Mouse (Mus musculus) intestine, embryonic 16.5 days (tissue): Measurements from ENCODE around the gene Mvb12b. TPM values are rescaled to one million over a fixed set of nuclear protein-coding genes. Genes with fewer than 3 reads are reported as not detected.
A peak's percentile ranks its signal among the peaks of the same experiment; 100 is the strongest.

Source experiments
- ATAC-seq: fragments of 200-750 bp; cut with Nextera tagmentation; 2 replicates; pipeline ENCODE4 v1.8.0; 2017; ENCODE audit warnings: moderate TSS enrichment, moderate library complexity
- H3K27ac ChIP-seq: fragments of 300-500 bp; sonication (generic); 2 replicates; pipeline ENCODE4 v1.5.1; 2014; ENCODE audit warnings: mild to moderate bottlenecking, low read length
- H3K27me3 ChIP-seq: fragments of 300-500 bp; sonication (generic); replicated peaks from 2 replicates; pipeline ENCODE4 v1.6.1; 2014; ENCODE audit warnings: low read length, control low read depth, mixed read lengths; ENCODE audit not compliant: control insufficient read depth, insufficient read depth
- H3K36me3 ChIP-seq: fragments of 300-500 bp; sonication (generic); 2 replicates; pipeline ENCODE4 v1.6.1; 2014; ENCODE audit warnings: low read length, control low read depth; ENCODE audit not compliant: control insufficient read depth, insufficient read depth
- H3K4me1 ChIP-seq: fragments of 300-500 bp; sonication (generic); 2 replicates; pipeline ENCODE4 v1.6.1; 2014; ENCODE audit warnings: low read length, control low read depth, mixed read lengths; ENCODE audit not compliant: control insufficient read depth, insufficient read depth
- H3K4me2 ChIP-seq: fragments of 300-500 bp; sonication (generic); 2 replicates; pipeline ENCODE4 v1.6.1; 2014; ENCODE audit warnings: low read depth, low read length, control low read depth
- H3K4me3 ChIP-seq: fragments of 300-500 bp; sonication (generic); 2 replicates; pipeline ENCODE4 v1.5.1; 2014; ENCODE audit warnings: mild to moderate bottlenecking, low read length
- H3K9ac ChIP-seq: fragments of 300-500 bp; sonication (generic); 2 replicates; pipeline ENCODE4 v1.6.1; 2014; ENCODE audit warnings: low read depth, low read length
- H3K9me3 ChIP-seq: fragments of 300-500 bp; sonication (generic); 2 replicates; pipeline ENCODE4 v1.6.1; 2016; ENCODE audit warnings: low read length, control low read depth; ENCODE audit not compliant: control insufficient read depth
- WGBS: fragments of 180-500 bp; shearing (Covaris S2); extraction: QIAGEN DNeasy Blood & Tissue Kit; methylation state at CpG from one replicate; pipeline ENCODE4 v1.1.7; 2014; 5-methylcytosine and 5-hydroxymethylcytosine counted together
- polyA plus RNA-seq: library from polyadenylated mRNA; unstranded; fragments of >200 nt; fragmentation: Nextera tagmentation; extraction: Ambion mirVana; gene quantifications from 2 replicates; pipeline ENCODE4 v1.2.1, GENCODE M21; 2015

Mvb12b gene
- polyA plus RNA-seq, 1 experiment from 2014 or later, result 7.9 TPM

DNA sequence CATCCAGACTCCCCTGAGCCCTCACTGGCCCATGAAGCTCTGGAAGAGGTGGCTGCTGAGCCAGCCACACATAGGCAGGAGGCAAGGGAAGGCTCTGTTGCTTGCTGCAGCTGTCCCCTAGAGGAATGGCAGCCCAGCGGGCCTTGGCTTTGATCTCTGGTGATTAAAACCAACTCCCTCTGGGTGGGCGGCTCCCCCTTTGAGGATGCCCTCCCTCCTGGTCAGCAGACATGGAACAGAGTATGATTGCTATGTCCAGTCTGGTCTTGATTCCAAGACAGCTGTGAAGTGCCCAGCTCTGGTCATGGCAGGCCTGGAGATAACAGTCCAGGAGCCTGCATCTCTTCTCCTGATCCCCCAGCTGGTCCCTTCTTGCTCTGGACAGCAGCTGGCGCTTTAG is 179.7 kb downstream of the Mvb12b start:
- WGBS, result 45% methylated on average over 3 of the region's 3 CpGs
- Histone ChIP-seq H3K4me1 (no peaks in the 10 kb centered on the region), H3K27ac (no peak overlapping the region), H3K9me3 (no peaks in the 10 kb centered on the region), H3K27me3 (peaks cover 15% of the 10 kb centered on the region; the same call in 1 of the 2 replicates), H3K36me3 (no peaks in the 10 kb centered on the region), H3K4me3 (no peak overlapping the region), H3K9ac (no peak overlapping the region), H3K4me2 (no peak overlapping the region)
- no peak for ATAC-seq

GRCm38 (mm10) chr2:33706403-33706802 is 181.3 kb downstream of the Mvb12b start:
- ATAC-seq, result no peak
- Histone ChIP-seq H3K4me1 (no peaks in the 10 kb centered on the region), H3K4me2 (no peak overlapping the region), H3K27me3 (peaks cover 26% of the 10 kb centered on the region; the same call in 1 of the 2 replicates), H3K4me3 (no peak overlapping the region), H3K9ac (no peak overlapping the region), H3K9me3 (no peaks in the 10 kb centered on the region), H3K36me3 (no peaks in the 10 kb centered on the region), H3K27ac (no peak overlapping the region)
- WGBS, result 72% methylated on average over 9 of the region's 9 CpGs

DNA sequence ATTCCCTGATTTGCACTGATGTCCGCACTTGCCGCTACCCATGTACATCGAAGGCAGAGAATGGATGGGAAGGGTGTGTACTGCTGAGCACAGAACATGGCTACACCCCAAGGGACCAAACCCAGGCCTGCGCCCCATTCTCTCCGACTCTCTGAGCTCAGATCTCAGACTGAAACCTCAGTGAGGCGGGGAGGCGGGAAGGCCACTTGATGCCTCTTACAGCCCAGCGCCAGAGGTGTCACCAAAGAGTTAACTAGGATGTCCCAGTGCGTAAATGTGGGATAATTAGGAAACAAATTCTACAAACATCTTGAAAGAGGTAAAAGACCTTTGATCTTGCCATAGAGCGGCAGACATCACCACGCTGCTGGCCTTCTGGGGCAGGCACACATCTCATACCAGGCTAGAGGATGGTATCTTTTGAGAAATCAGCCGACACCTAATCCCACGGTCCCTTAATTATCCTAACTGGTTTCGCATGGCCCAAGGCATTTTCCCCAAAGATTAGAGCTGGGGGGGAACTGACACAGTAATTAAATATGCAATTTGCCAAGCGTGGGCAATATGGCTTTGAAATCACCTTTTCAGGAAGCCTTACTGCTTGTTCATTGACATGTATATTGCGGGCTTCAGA is 181.9 kb downstream of the Mvb12b start:
- WGBS, result 43% methylated on average over 16 of the region's 16 CpGs
- H3K27me3 ChIP-seq, result peaks cover 31% of the 10 kb centered on the region; the same call in 1 of the 2 replicates
- ATAC-seq, result no peak
- H3K4me2 ChIP-seq, result no peak overlapping the region
- H3K4me1 ChIP-seq, result 0 out of 2 replicates have a peak, but pooled peaks cover 2% of the 10 kb centered on the region
- H3K36me3 ChIP-seq, result no peaks in the 10 kb centered on the region
- no peak overlapping the region for H3K9ac ChIP-seq
- no peak overlapping the region for H3K27ac ChIP-seq
- no peak overlapping the region for H3K4me3 ChIP-seq
- H3K9me3 ChIP-seq, result no peaks in the 10 kb centered on the region

GRCm38 (mm10) chr2:33703286-33703685 is 184.5 kb downstream of the Mvb12b start:
- H3K4me2 ChIP-seq, result no peak overlapping the region
- ATAC-seq, result no peak
- peaks cover 36% of the 10 kb centered on the region for H3K27me3 ChIP-seq
- H3K4me1 ChIP-seq, result peaks cover 5% of the 10 kb centered on the region; the same call in 1 of the 2 replicates
- no peak overlapping the region for H3K9ac ChIP-seq
- no peaks in the 10 kb centered on the region for H3K36me3 ChIP-seq
- no peak overlapping the region for H3K4me3 ChIP-seq
- 70% methylated on average over 5 of the region's 5 CpGs for WGBS
- H3K27ac ChIP-seq, result no peak overlapping the region
- no peaks in the 10 kb centered on the region for H3K9me3 ChIP-seq

- Histone ChIP-seq H3K27ac (no peak overlapping the region), H3K4me2 (no peak overlapping the region), H3K27me3 (peaks cover 36% of the 10 kb centered on the region), H3K9ac (0 out of 2 replicates have a peak overlapping the region, but pooled peaks have one; percentile 18), H3K9me3 (no peaks in the 10 kb centered on the region), H3K4me3 (no peak overlapping the region), H3K36me3 (no peaks in the 10 kb centered on the region), H3K4me1 (peaks cover 5% of the 10 kb centered on the region; the same call in 1 of the 2 replicates)
- ATAC-seq, result no peak
- WGBS, result 73% methylated on average over 5 of the region's 5 CpGs
Measured at GRCm38 (mm10) chr2:33702705-33703104, 185.0 kb downstream of the Mvb12b start.

DNA sequence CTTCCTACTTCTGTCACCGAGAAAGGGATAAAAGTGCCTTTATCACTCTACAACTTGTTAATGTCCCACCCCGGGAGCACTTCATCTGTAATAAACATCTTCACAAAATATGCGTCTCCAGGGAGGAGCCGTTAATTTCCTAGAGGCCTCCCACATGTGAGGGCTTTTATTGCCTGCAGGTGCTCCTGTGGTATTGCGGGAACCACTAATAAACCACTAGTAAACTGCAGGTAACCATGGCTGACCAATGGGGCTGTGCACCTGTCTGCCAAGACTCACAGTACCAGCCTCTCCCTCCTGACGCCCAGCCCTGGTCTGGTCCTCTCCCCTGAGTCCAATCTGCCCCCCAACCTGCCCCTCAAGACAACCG is 186.3 kb downstream of the Mvb12b start:
- no peak overlapping the region for H3K4me3 ChIP-seq
- peaks cover 31% of the 10 kb centered on the region for H3K27me3 ChIP-seq
- H3K9me3 ChIP-seq, result 0 out of 2 replicates have a peak, but pooled peaks cover 3% of the 10 kb centered on the region
- no peak overlapping the region for H3K4me2 ChIP-seq
- no peak overlapping the region for H3K9ac ChIP-seq
- H3K27ac ChIP-seq, result no peak overlapping the region
- WGBS, result 27% methylated on average over 7 of the region's 7 CpGs
- H3K36me3 ChIP-seq, result no peaks in the 10 kb centered on the region
- peak; percentile 56; the same call in 1 of the 2 replicates for ATAC-seq
- peaks cover 5% of the 10 kb centered on the region; the same call in 1 of the 2 replicates for H3K4me1 ChIP-seq

GRCm38 (mm10) chr2:33700581-33701445 is 186.9 kb downstream of the Mvb12b start:
- H3K4me1 ChIP-seq, result peaks cover 5% of the 10 kb centered on the region; the same call in 1 of the 2 replicates
- H3K27me3 ChIP-seq, result peaks cover 26% of the 10 kb centered on the region
- no peak overlapping the region for H3K4me3 ChIP-seq
- WGBS, result 30% methylated on average over 15 of the region's 15 CpGs
- H3K27ac ChIP-seq, result no peak overlapping the region
- H3K9ac ChIP-seq, result no peak overlapping the region
- ATAC-seq, result peak; percentile 31
- H3K36me3 ChIP-seq, result no peaks in the 10 kb centered on the region
- 0 out of 2 replicates have a peak, but pooled peaks cover 3% of the 10 kb centered on the region for H3K9me3 ChIP-seq
- H3K4me2 ChIP-seq, result no peak overlapping the region

GRCm38 (mm10) chr2:33698898-33699297 is 188.8 kb downstream of the Mvb12b start:
- Histone ChIP-seq H3K27ac (no peak overlapping the region), H3K4me3 (no peak overlapping the region), H3K4me1 (peaks cover 5% of the 10 kb centered on the region; the same call in 1 of the 2 replicates), H3K27me3 (peaks cover 21% of the 10 kb centered on the region), H3K9me3 (0 out of 2 replicates have a peak, but pooled peaks cover 3% of the 10 kb centered on the region), H3K9ac (no peak overlapping the region), H3K36me3 (no peaks in the 10 kb centered on the region), H3K4me2 (no peak overlapping the region)
- WGBS, result 68% methylated on average over 3 of the region's 3 CpGs
- ATAC-seq, result no peak

GRCm38 (mm10) chr2:33696428-33696827 is 191.3 kb downstream of the Mvb12b start:
- Histone ChIP-seq H3K27me3 (peaks cover 10% of the 10 kb centered on the region), H3K4me3 (no peak overlapping the region), H3K9ac (no peak overlapping the region), H3K27ac (no peak overlapping the region), H3K4me1 (peaks cover 5% of the 10 kb centered on the region; the same call in 1 of the 2 replicates), H3K36me3 (no peaks in the 10 kb centered on the region), H3K9me3 (0 out of 2 replicates have a peak, but pooled peaks cover 3% of the 10 kb centered on the region), H3K4me2 (no peak overlapping the region)
- WGBS, result 67% methylated on average over 3 of the region's 3 CpGs
- ATAC-seq, result no peak
